Mouse (Mus musculus): Measurements from ENCODE around the gene Xylb. TPM values are rescaled to one million over a fixed set of nuclear protein-coding genes. Genes with fewer than 3 reads are reported as not detected.

Gene Xylb
- total and polyA plus RNA-seq, 2 experiments from 2014 or later, result 0.04 to 0.46 TPM

DNA sequence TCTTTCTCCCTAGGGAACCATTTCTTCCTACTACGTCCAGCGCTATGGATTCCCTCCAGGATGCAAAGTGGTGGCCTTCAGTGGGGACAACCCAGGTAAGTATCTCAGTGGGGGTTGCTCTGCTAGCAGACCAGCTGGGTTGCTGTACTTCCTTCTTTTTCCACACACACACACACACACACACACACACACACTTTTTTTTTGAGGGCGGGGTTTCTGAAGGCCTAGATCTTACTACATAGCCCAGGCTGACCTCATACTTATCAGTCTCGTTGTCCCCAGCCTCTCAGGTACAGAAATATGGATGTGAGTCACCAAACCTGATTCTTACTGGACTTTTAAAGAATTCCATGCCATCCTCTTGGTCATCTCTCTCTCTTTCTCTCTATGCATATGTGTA lies 21.1 kb downstream of the Xylb start:
- TF ChIP-seq EP300 (IDR thresholded peaks at IDR 0.05; ENCODE audit: low read depth) (no peak), CTCF (IDR thresholded peaks at IDR 0.05; ENCODE audit: low read depth) (no peak)
- H3K4me1 ChIP-seq (ENCODE audit: control insufficient read depth, insufficient read depth), result no peaks in the 10 kb centered on the region
- no peaks in the 10 kb centered on the region for H3K27me3 ChIP-seq (ENCODE audit: control insufficient read depth, insufficient read depth, low read length)
- 75% methylated on average over 4 of the region's 4 CpGs for WGBS
- no peak overlapping the region for H3K4me2 ChIP-seq (ENCODE audit: low read depth, low read length)
- H3K9me3 ChIP-seq (replicated peaks; ENCODE audit: control insufficient read depth, low read length), result no peaks in the 10 kb centered on the region
- no peak overlapping the region for H3K4me3 ChIP-seq (ENCODE audit: low read depth, low read length)
- H3K9ac ChIP-seq (replicated peaks; ENCODE audit: low read depth, low read length), result no peak overlapping the region
- no peaks in the 10 kb centered on the region for H3K36me3 ChIP-seq (replicated peaks; ENCODE audit: control insufficient read depth, insufficient read depth, low read length)
- no peak for ATAC-seq (ENCODE audit: insufficient read depth, low read depth)
- no peak for DNase-seq (ENCODE audit: low spot score)
- no peak overlapping the region for H3K27ac ChIP-seq (ENCODE audit: low read depth)

DNA sequence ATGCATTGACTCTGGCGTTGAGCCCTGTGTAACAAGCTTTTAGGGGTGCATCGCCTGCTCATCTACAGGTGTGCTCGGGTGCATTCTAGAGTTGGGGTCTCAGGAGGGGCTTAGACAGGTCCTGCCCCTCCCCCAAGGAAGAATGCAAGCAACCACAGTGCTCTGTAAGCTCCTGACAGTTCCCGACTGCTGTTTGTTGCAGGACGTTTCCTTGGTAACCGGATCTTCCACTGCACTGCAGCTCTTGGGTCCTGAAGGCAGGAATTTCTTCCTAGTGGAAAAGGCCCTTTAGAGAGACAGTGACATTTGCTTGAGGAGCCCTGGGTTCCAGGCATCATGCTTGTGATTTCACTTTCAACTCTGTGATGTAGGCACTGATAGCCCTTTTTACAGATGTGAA lies 25.4 kb downstream of the Xylb start:
- H3K9ac ChIP-seq (replicated peaks; ENCODE audit: low read depth, low read length), result no peak overlapping the region
- DNase-seq (ENCODE audit: low spot score) (no peak), ATAC-seq (ENCODE audit: insufficient read depth, low read depth) (no peak)
- TF ChIP-seq CTCF (IDR thresholded peaks at IDR 0.05; ENCODE audit: low read depth), result no peak
- no peak for TF ChIP-seq EP300 (IDR thresholded peaks at IDR 0.05; ENCODE audit: low read depth)
- 58% methylated on average over 6 of the region's 6 CpGs for WGBS
- no peaks in the 10 kb centered on the region for H3K36me3 ChIP-seq (replicated peaks; ENCODE audit: control insufficient read depth, insufficient read depth, low read length)
- no peak overlapping the region for H3K4me2 ChIP-seq (ENCODE audit: low read depth, low read length)
- no peak overlapping the region for H3K4me3 ChIP-seq (ENCODE audit: low read depth, low read length)
- H3K9me3 ChIP-seq (replicated peaks; ENCODE audit: control insufficient read depth, low read length), result no peaks in the 10 kb centered on the region
- H3K27me3 ChIP-seq (ENCODE audit: control insufficient read depth, insufficient read depth, low read length), result no peaks in the 10 kb centered on the region
- H3K27ac ChIP-seq (ENCODE audit: low read depth), result no peak overlapping the region
- H3K4me1 ChIP-seq (ENCODE audit: control insufficient read depth, insufficient read depth), result no peaks in the 10 kb centered on the region

DNA sequence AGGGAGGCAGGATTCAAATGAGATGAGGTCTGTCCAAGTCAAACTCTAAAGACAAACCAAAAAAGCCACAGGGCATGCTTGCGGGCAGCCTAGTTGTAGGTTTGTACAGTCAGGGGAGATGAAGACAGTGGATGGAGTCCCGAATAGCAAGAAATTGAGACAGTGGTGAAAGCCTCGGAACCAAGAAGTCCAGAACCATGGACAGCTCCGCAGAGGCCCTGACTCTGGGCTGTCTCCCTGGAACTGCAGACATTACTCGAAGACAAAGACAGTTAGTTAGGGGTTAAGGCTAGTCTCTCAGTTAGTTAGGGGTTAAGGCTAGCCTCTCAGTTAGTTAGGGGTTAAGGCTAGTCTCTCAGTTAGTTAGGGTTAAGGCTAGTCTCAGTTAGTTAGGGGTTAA lies 31.8 kb downstream of the Xylb start:
- H3K9ac ChIP-seq (replicated peaks; ENCODE audit: low read depth, low read length), result no peak overlapping the region
- H3K27me3 ChIP-seq (ENCODE audit: control insufficient read depth, insufficient read depth, low read length), result no peaks in the 10 kb centered on the region
- no peak overlapping the region for H3K4me3 ChIP-seq (ENCODE audit: low read depth, low read length)
- TF ChIP-seq EP300 (IDR thresholded peaks at IDR 0.05; ENCODE audit: low read depth), result no peak
- no peak for TF ChIP-seq CTCF (IDR thresholded peaks at IDR 0.05; ENCODE audit: low read depth)
- no peak for ATAC-seq (ENCODE audit: insufficient read depth, low read depth)
- no peak for DNase-seq (ENCODE audit: low spot score)
- 36% methylated on average over 5 of the region's 5 CpGs for WGBS
- H3K36me3 ChIP-seq (replicated peaks; ENCODE audit: control insufficient read depth, insufficient read depth, low read length), result no peaks in the 10 kb centered on the region
- H3K27ac ChIP-seq (ENCODE audit: low read depth), result no peak overlapping the region
- H3K9me3 ChIP-seq (replicated peaks; ENCODE audit: control insufficient read depth, low read length), result no peaks in the 10 kb centered on the region
- no peak overlapping the region for H3K4me2 ChIP-seq (ENCODE audit: low read depth, low read length)
- H3K4me1 ChIP-seq (ENCODE audit: control insufficient read depth, insufficient read depth), result no peaks in the 10 kb centered on the region

DNA sequence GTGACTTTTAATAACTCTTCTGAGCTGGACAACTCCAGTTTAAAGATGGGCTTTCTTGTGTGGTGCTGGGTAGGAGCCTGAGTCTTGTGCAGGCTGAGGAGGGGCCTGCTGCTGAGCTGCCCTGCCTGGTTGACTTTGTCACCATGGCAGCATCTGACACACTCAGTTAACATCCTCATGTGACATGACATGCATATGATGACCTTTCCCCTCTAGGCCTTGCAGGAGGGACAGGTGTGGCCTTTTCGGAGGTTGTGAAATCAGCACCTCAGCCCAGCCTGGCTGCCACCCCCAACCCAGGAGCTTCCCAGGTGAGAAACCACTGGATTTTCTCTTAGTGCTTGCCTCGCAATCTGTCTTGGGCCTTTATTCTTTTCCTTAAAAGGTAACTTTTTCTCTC lies 33.0 kb downstream of the Xylb start:
- TF ChIP-seq CTCF (IDR thresholded peaks at IDR 0.05; ENCODE audit: low read depth) (no peak), EP300 (IDR thresholded peaks at IDR 0.05; ENCODE audit: low read depth) (no peak)
- no peak for ATAC-seq (ENCODE audit: insufficient read depth, low read depth)

DNA sequence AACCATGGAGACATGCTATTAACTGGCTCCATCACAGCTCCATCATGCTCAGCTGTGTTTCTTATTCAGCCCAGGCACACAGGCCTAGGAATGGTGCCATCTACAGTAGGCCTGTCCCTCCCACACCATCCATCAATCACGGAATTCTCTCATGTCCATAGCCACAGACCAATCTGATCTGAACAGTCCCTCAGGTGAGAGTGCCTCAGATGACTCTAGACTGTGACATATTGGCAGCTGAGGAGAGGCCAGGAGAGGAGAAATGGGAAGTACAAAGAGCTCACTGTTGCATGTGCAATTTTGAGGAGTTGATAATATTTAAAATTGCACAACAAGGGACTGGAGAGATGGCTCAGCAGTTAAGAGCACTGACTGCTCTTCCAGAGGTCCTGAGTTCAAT lies 37.6 kb downstream of the Xylb start:
- no peak overlapping the region for H3K4me3 ChIP-seq (ENCODE audit: low read depth, low read length)
- no peak for TF ChIP-seq CTCF (IDR thresholded peaks at IDR 0.05; ENCODE audit: low read depth)
- no peak overlapping the region for H3K4me2 ChIP-seq (ENCODE audit: low read depth, low read length)
- no peak for ATAC-seq (ENCODE audit: insufficient read depth, low read depth)
- H3K9me3 ChIP-seq (replicated peaks; ENCODE audit: control insufficient read depth, low read length), result no peaks in the 10 kb centered on the region
- no peak for DNase-seq (ENCODE audit: low spot score)
- H3K4me1 ChIP-seq (ENCODE audit: control insufficient read depth, insufficient read depth), result no peaks in the 10 kb centered on the region
- H3K27ac ChIP-seq (ENCODE audit: low read depth), result no peak overlapping the region
- H3K36me3 ChIP-seq (replicated peaks; ENCODE audit: control insufficient read depth, insufficient read depth, low read length), result no peaks in the 10 kb centered on the region
- no peaks in the 10 kb centered on the region for H3K27me3 ChIP-seq (ENCODE audit: control insufficient read depth, insufficient read depth, low read length)
- WGBS, result 67% methylated on average over 1 of the region's 1 CpGs
- H3K9ac ChIP-seq (replicated peaks; ENCODE audit: low read depth, low read length), result no peak overlapping the region

More for the DNA sequence above, 33.0 kb downstream of the Xylb start:
- no peaks in the 10 kb centered on the region for H3K36me3 ChIP-seq (replicated peaks; ENCODE audit: control insufficient read depth, insufficient read depth, low read length)
- no peak for DNase-seq (ENCODE audit: low spot score)
- no peak overlapping the region for H3K9ac ChIP-seq (replicated peaks; ENCODE audit: low read depth, low read length)
- no peaks in the 10 kb centered on the region for H3K9me3 ChIP-seq (replicated peaks; ENCODE audit: control insufficient read depth, low read length)
- no peak overlapping the region for H3K27ac ChIP-seq (ENCODE audit: low read depth)
- no peak overlapping the region for H3K4me3 ChIP-seq (ENCODE audit: low read depth, low read length)
- no peaks in the 10 kb centered on the region for H3K27me3 ChIP-seq (ENCODE audit: control insufficient read depth, insufficient read depth, low read length)
- no peak overlapping the region for H3K4me2 ChIP-seq (ENCODE audit: low read depth, low read length)
- no peaks in the 10 kb centered on the region for H3K4me1 ChIP-seq (ENCODE audit: control insufficient read depth, insufficient read depth)
- WGBS, result 82% methylated on average over 2 of the region's 2 CpGs

DNA sequence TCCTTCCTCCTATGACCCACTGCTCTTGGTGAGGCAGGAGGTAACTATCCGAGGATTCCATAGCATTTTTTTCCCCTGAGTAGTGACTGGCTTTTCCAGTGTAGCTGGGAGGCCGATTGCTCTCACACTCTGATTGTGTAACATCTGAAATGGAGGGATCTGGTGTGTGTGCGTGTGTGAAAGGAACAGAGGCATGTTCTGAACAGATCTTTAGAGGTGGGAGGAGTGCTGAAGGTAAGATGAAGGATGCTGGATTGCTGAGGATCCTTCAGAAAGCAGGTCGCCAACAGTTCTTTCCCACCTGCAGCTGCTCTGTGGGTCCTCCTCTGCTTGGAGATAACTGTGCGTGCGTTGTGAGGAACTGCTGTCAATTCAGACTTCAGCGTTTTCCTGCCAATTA lies 44.2 kb downstream of the Xylb start:
- WGBS, result 2% methylated on average over 7 of the region's 7 CpGs
- H3K27ac ChIP-seq (ENCODE audit: low read depth), result 0 out of 2 replicates have a peak overlapping the region, but pooled peaks have one; percentile 4
- ATAC-seq (ENCODE audit: insufficient read depth, low read depth), result 0 out of 2 replicates have a peak, but pooled peaks have one; percentile 0

More for the DNA sequence above, 44.2 kb downstream of the Xylb start:
- TF ChIP-seq EP300 (IDR thresholded peaks at IDR 0.05; ENCODE audit: low read depth) (no peak), CTCF (IDR thresholded peaks at IDR 0.05; ENCODE audit: low read depth) (no peak)
- DNase-seq (ENCODE audit: low spot score), result no peak
- H3K4me1 ChIP-seq (ENCODE audit: control insufficient read depth, insufficient read depth), result peaks cover 9% of the 10 kb centered on the region; the same call in 1 of the 2 replicates
- no peaks in the 10 kb centered on the region for H3K27me3 ChIP-seq (ENCODE audit: control insufficient read depth, insufficient read depth, low read length)
- H3K9me3 ChIP-seq (replicated peaks; ENCODE audit: control insufficient read depth, low read length), result no peaks in the 10 kb centered on the region
- peak overlapping the region; percentile 21; the same call in 1 of the 2 replicates for H3K9ac ChIP-seq (replicated peaks; ENCODE audit: low read depth, low read length)
- H3K4me3 ChIP-seq (ENCODE audit: low read depth, low read length), result peak overlapping the region; percentile 83
- peak overlapping the region; percentile 97 for H3K4me2 ChIP-seq (ENCODE audit: low read depth, low read length)
- H3K36me3 ChIP-seq (replicated peaks; ENCODE audit: control insufficient read depth, insufficient read depth, low read length), result no peaks in the 10 kb centered on the region

Data from heart, postnatal 0 days (tissue).